Mouse (Mus musculus) myocyte (in vitro differentiated cells): ENCODE measurements around the gene Dlx3. TPM values are rescaled to one million over a fixed set of nuclear protein-coding genes. Genes with fewer than 3 reads are reported as not detected.

Experiments used
- H3K27me3 ChIP-seq: one replicate; pipeline ENCODE4 v1.6.1; 2011; ENCODE audit not compliant: control insufficient read depth, insufficient read depth, insufficient read length
- H3K36me3 ChIP-seq: one replicate; pipeline ENCODE4 v1.6.1; 2011; ENCODE audit not compliant: control insufficient read depth, insufficient read depth
- H3K4me2 ChIP-seq: one replicate; pipeline ENCODE4 v1.6.1; 2011; ENCODE audit warnings: low read depth, control low read depth
- H3K4me3 ChIP-seq: one replicate; pipeline ENCODE4 v1.5.1; 2011; ENCODE audit warnings: mild to moderate bottlenecking, control low read depth, moderate library complexity
- H3K79me2 ChIP-seq: one replicate; pipeline ENCODE4 v1.6.1; 2011; ENCODE audit not compliant: control insufficient read depth, insufficient read depth
- H3ac ChIP-seq: one replicate; pipeline ENCODE4 v1.6.1; 2011; ENCODE audit not compliant: control insufficient read depth, insufficient read length
- CEBPB ChIP-seq: IDR thresholded peaks from 2 replicates; pipeline ENCODE4 v1.6.1; 2011; ENCODE audit warnings: mild to moderate bottlenecking, moderate library complexity; ENCODE audit not compliant: poor library complexity, insufficient read depth, severe bottlenecking
- E2F4 ChIP-seq: IDR thresholded peaks from one replicate; pipeline ENCODE4 v1.6.1; 2011; ENCODE audit warnings: mild to moderate bottlenecking, control low read depth, moderate library complexity; ENCODE audit not compliant: insufficient read depth
- MAX ChIP-seq: IDR thresholded peaks from one replicate; pipeline ENCODE4 v1.6.1; 2011; ENCODE audit warnings: low read depth, mild to moderate bottlenecking, control low read depth
- MYOD1 ChIP-seq, 3 experiments: IDR thresholded peaks; one replicate each; pipeline ENCODE4 v1.6.1; 2011; ENCODE audit warnings: control low read depth in 2 of 3, low read depth in 2 of 3, mild to moderate bottlenecking in 2 of 3, moderate library complexity in 1 of 3; ENCODE audit not compliant: insufficient read length in 2 of 3, control insufficient read depth in 1 of 3
- MYOG ChIP-seq, 3 experiments: IDR thresholded peaks; one replicate each; pipeline ENCODE4 v1.6.1; 2011; ENCODE audit warnings: control low read depth in 2 of 3, low read depth in 2 of 3, mild to moderate bottlenecking in 2 of 3; ENCODE audit not compliant: insufficient read length in 2 of 3, control insufficient read depth in 1 of 3, insufficient read depth in 1 of 3
- POLR2A ChIP-seq: IDR thresholded peaks from one replicate; pipeline ENCODE4 v1.6.1; 2011; ENCODE audit warnings: low read depth, mild to moderate bottlenecking, control low read depth, moderate library complexity; ENCODE audit not compliant: insufficient read length
- POLR2AphosphoS2 ChIP-seq: IDR thresholded peaks from one replicate; pipeline ENCODE4 v1.6.1; 2011; ENCODE audit warnings: low read depth, control low read depth; ENCODE audit not compliant: insufficient read length
- REST ChIP-seq: IDR thresholded peaks from one replicate; pipeline ENCODE4 v1.6.1; 2011; ENCODE audit warnings: mild to moderate bottlenecking, control low read depth, moderate library complexity; ENCODE audit not compliant: insufficient read depth, insufficient read length
- SRF ChIP-seq: IDR thresholded peaks from one replicate; pipeline ENCODE4 v1.6.1; 2011; ENCODE audit warnings: low read depth; ENCODE audit not compliant: control insufficient read depth, insufficient read length
- TCF12 ChIP-seq: IDR thresholded peaks from one replicate; pipeline ENCODE4 v1.6.1; 2011; ENCODE audit warnings: mild to moderate bottlenecking, control low read depth; ENCODE audit not compliant: poor library complexity, insufficient read depth, severe bottlenecking
- TCF3 ChIP-seq: IDR thresholded peaks from one replicate; pipeline ENCODE4 v1.6.1; 2011; ENCODE audit warnings: low read depth, control low read depth; ENCODE audit not compliant: insufficient read length
- USF1 ChIP-seq: IDR thresholded peaks from one replicate; pipeline ENCODE4 v1.6.1; 2011; ENCODE audit warnings: low read depth, mild to moderate bottlenecking, control low read depth, moderate library complexity
- polyA plus RNA-seq: library from polyadenylated mRNA; unstranded; fragments of >200 nt; fragmentation: generic; extraction: Trizol; gene quantifications from one replicate; pipeline ENCODE4 v1.2.1, GENCODE M21; 2012; ENCODE audit warnings: missing spikeins

The Dlx3 gene
- polyA plus RNA-seq, 1 experiment: 6.3 TPM

GRCm38 (mm10) chr11:95128359-95128758 lies 8.4 kb downstream of the Dlx3 start:
- no peaks in the 10 kb centered on the region for H3K36me3 ChIP-seq
- TF ChIP-seq MYOD1 (IDR thresholded peaks at IDR 0.05; ENCODE audit: control insufficient read depth in 1 of 3, insufficient read length in 2 of 3, low read depth in 2 of 3): no peak
- H3K79me2 ChIP-seq: no peaks in the 10 kb centered on the region
- H3K4me3 ChIP-seq: no peak overlapping the region
- no peak overlapping the region for H3K4me2 ChIP-seq
- H3K27me3 ChIP-seq: no peaks in the 10 kb centered on the region
- no peak overlapping the region for H3ac ChIP-seq

DNA sequence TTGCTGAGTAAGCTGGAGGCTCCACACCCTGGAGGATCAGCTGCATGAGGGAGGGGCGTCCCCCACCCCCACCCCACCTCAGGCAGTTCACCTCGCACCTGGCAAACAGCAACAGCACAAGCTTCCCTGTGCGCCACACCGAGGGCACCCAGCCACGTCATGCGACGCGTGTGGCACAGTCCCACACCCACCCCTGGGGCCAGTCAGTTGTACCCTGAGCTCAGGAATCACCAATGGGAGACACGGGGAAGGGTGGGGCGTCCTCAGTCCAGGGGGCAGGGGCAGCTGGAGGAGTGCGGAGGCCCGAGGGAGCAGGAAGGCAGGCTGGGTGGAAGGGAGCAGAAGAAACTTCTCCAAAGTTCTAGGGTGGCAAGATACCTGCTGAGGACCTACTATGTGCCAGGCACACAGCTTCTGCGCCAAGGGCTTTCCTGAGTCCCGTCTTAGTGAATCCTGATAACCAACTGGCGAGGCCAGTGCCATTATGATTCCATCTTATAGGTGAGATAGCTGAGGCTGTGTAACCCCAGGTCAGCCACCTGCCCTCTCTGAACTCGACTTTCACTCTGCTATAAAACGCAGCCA lies 10.8 kb downstream of the Dlx3 start:
- H3K27me3 ChIP-seq: no peaks in the 10 kb centered on the region
- H3ac ChIP-seq: no peak overlapping the region
- no peak overlapping the region for H3K4me2 ChIP-seq
- TF ChIP-seq MYOG (IDR thresholded peaks at IDR 0.05; ENCODE audit: control insufficient read depth in 1 of 3, insufficient read depth in 1 of 3, insufficient read length in 2 of 3, low read depth in 2 of 3): no peak
- TF ChIP-seq TCF12: no peak
- no peak for TF ChIP-seq REST
- TF ChIP-seq TCF3: no peak
- TF ChIP-seq MYOD1 (IDR thresholded peaks at IDR 0.05; ENCODE audit: control insufficient read depth in 1 of 3, insufficient read length in 2 of 3, low read depth in 2 of 3): no peak
- no peak for TF ChIP-seq POLR2AphosphoS2
- TF ChIP-seq MAX: no peak
- TF ChIP-seq POLR2A: no peak
- TF ChIP-seq USF1: no peak
- TF ChIP-seq CEBPB: no peak
- no peak for TF ChIP-seq SRF
- no peak for TF ChIP-seq E2F4
- H3K79me2 ChIP-seq: no peaks in the 10 kb centered on the region
- H3K36me3 ChIP-seq: no peaks in the 10 kb centered on the region
- H3K4me3 ChIP-seq: no peak overlapping the region

- no peaks in the 10 kb centered on the region for H3K79me2 ChIP-seq
- H3K4me2 ChIP-seq: no peak overlapping the region
- H3ac ChIP-seq: no peak overlapping the region
- no peaks in the 10 kb centered on the region for H3K27me3 ChIP-seq
- H3K36me3 ChIP-seq: no peaks in the 10 kb centered on the region
- TF ChIP-seq REST: no peak
- no peak for TF ChIP-seq POLR2A
- TF ChIP-seq TCF3: no peak
- TF ChIP-seq MYOG (IDR thresholded peaks at IDR 0.05; ENCODE audit: control insufficient read depth in 1 of 3, insufficient read depth in 1 of 3, insufficient read length in 2 of 3, low read depth in 2 of 3): no peak
- no peak for TF ChIP-seq POLR2AphosphoS2
- TF ChIP-seq MYOD1 (IDR thresholded peaks at IDR 0.05; ENCODE audit: control insufficient read depth in 1 of 3, insufficient read length in 2 of 3, low read depth in 2 of 3): no peak
- no peak for TF ChIP-seq MAX
- TF ChIP-seq SRF: no peak
- no peak overlapping the region for H3K4me3 ChIP-seq
Measured at GRCm38 (mm10) chr11:95133321-95133720, 13.4 kb downstream of the Dlx3 start.

- no peaks in the 10 kb centered on the region for H3K36me3 ChIP-seq
- no peak overlapping the region for H3ac ChIP-seq
- H3K27me3 ChIP-seq: peaks cover 6% of the 10 kb centered on the region
- TF ChIP-seq E2F4 (no peak), TCF3 (no peak)
- no peaks in the 10 kb centered on the region for H3K79me2 ChIP-seq
- H3K4me3 ChIP-seq: no peak overlapping the region
- no peak overlapping the region for H3K4me2 ChIP-seq
Measured at GRCm38 (mm10) chr11:95137281-95137680, 17.4 kb downstream of the Dlx3 start.

DNA sequence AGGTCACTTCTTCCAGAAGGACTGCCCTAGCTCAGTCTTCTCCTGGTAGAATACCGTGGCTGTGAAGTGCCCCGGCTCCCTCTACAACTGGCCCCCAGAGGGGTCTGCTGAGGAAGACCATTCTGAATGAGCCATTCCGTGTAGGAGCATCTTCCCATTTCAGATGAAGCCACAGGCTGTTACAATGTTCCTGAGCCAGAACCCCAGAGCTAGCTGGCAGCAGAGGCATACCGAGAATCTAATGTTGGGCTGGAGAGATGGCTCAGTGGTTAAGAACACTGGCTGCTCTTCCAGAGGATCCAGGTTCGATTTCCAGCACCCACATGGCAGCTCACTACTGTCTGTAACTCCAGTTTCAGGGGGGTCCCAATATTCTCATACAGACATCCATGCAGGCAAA lies 20.0 kb downstream of the Dlx3 start:
- Histone ChIP-seq H3K36me3 (no peaks in the 10 kb centered on the region), H3K4me3 (no peak overlapping the region), H3K27me3 (peaks cover 10% of the 10 kb centered on the region), H3ac (no peak overlapping the region), H3K4me2 (no peak overlapping the region), H3K79me2 (no peaks in the 10 kb centered on the region)
- TF ChIP-seq REST (no peak), E2F4 (no peak), POLR2AphosphoS2 (no peak), SRF (no peak), MYOD1 (IDR thresholded peaks at IDR 0.05; ENCODE audit: control insufficient read depth in 1 of 3, insufficient read length in 2 of 3, low read depth in 2 of 3) (no peak), POLR2A (no peak), MAX (no peak), USF1 (no peak), CEBPB (no peak)

DNA sequence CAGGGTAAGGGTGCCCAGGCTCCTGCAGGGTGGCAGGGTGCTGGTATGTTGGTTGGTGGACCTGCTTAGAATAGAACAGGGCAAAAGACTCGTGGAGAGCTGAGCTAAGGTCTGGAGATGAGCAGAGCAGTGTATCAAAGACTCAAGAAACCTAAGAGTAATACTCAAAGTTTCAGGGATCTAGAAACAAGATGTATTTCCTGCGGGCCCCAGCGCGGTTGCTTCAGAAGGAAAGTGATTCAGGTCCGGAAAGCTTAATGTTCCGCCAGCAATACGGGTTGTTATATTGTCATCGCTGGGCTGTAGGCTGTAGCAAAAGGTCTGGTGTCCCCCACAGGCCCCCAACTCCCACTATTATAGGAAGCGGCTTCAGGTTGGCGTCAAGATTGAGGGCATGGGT lies 22.3 kb downstream of the Dlx3 start:
- Histone ChIP-seq H3K36me3 (no peaks in the 10 kb centered on the region), H3K79me2 (no peaks in the 10 kb centered on the region), H3ac (no peak overlapping the region), H3K4me3 (no peak overlapping the region), H3K27me3 (peaks cover 10% of the 10 kb centered on the region), H3K4me2 (no peak overlapping the region)
- no peak for TF ChIP-seq USF1
- no peak for TF ChIP-seq POLR2A
